Mouse (Mus musculus) embryo, embryonic 9.5 days (tissue): ENCODE results near the gene Crtc1.

Experiments used
- DNase-seq: peaks from one replicate; pipeline ENCODE4 v3.0.0-alpha.2; 2017; ENCODE audit errors: extremely low spot score

Crtc1 gene

GRCm38 (mm10) chr8:70389678-70390077, 49.7 kb downstream of the Crtc1 start:
- no peak for DNase-seq

DNA sequence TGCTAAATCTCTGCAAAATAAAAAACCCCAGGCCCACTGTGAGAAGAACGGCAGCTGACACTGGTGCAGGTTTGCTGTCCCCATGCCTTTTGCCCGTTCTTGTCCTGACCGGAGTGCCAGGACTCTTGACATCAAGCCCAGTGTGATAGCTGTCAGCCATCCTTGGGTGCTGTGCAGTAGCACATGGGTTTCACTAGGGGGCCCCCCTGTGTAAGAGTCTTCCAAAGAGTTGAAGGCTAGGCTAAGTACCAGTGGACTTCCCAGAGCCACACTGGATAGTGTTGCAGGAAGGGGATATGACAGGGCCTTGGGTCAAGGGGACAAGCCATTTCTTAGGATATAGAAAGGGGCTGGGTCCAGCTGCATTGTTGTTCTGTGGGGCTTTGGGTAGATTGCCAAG, 56.1 kb downstream of the Crtc1 start:
- peak; percentile 53 for DNase-seq

- DNase-seq: no peak
These were observed 59.3 kb downstream of the Crtc1 start for GRCm38 (mm10) chr8:70380069-70380468.

- DNase-seq: no peak
These were observed 62.3 kb downstream of the Crtc1 start for GRCm38 (mm10) chr8:70377049-70377448.

GRCm38 (mm10) chr8:70376275-70376741, 63.1 kb downstream of the Crtc1 start:
- no peak for DNase-seq

DNA sequence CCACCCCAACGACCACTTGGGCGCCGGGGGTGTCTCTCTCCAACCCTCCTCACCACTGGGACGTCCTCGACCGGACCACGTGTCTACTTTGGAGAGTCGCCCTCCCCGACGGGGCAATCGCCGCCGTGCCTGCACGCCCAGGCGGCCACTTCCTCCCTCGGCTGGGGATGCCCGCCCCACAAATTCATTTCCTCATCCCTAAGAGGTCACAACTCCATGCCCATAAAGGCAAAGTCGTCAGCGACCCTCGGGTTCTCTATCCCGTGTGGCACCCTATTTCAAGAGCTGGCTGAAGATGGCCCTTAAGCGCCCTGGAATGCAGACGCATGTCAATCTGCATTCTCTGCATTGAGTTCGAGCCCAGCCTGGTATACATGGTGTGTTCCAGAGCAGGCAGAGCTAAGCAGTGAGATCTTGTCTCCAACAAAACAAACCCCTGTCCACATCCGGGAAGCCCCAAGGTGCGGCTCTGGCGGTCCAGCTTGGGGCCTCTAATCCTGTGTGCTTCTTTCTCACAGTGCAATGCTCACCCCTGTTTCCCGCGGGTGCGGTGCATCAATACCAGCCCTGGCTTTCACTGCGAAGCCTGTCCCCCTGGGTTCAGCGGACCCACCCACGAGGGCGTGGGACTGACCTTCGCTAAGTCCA, 64.0 kb downstream of the Crtc1 start:
- peak; percentile 25 for DNase-seq

- peak; percentile 77 for DNase-seq
These were observed 65.0 kb downstream of the Crtc1 start for GRCm38 (mm10) chr8:70374318-70374927.

DNA sequence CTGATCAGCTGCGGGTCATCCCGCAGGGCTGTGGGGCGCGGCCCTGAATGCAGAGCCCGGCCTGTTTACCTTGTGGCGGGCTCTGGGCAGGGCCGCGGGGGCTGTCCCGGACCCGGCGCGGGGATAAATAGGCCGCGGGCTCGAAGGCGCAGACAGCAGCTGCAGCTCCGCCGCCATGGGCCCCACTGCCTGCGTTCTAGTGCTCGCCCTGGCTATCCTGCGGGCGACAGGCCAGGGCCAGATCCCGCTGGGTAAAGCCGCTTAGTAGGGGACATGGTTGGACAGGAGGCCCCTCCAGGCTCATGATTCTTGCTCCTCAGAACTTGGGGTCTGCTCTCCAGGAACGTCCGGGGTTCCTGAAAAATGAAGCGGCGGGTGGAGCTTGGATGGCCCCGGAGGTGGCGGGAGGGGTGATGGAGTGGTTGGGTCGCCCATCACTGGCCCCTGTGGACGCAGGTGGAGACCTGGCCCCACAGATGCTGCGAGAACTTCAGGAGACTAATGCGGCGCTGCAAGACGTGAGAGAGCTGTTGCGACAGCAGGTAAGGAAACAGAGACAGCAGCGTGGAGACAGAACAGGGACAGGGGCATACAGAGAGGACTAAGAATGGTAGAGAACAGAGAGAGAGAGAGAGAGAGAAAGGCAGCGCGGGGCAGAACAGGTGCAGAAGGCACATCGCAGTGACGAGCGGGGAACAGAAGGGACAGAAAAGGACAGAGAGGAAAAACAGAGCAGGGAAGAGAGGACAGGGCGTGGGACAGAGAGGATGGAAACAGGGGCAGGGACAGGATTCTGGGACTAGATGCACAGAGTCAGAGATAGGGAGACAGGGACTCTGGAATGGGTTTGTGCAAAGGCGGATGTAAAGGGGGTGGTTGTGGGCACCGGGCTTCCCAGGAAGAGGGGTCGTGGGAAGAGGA, 65.7 kb downstream of the Crtc1 start, which contains the start of gene Comp:
TSS of gene Comp (plus strand) at position 162 of the 921 bp plus-strand sequence.
- DNase-seq: no peak

GRCm38 (mm10) chr8:70371951-70372350, 67.4 kb downstream of the Crtc1 start:
- DNase-seq: no peak

DNA sequence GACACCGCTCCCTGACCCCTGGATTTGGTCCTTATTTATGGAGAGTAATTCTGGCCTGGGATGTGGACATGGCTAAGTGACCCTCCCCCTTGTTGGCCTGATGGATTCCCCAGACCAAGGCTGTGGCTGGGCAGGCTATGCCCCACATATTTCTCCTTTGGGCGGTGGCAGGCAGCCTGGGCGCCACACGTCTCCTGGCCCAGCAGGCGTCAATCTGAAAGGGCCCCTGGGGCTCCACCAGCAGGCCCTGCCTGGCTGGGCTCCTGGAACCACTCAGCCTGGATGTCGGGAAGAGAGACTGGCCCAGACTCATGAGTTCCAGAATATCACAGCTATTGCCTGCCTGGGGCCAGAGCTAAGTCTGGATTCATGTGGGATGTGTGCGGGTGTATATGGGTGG, 68.9 kb downstream of the Crtc1 start:
- no peak for DNase-seq

DNA sequence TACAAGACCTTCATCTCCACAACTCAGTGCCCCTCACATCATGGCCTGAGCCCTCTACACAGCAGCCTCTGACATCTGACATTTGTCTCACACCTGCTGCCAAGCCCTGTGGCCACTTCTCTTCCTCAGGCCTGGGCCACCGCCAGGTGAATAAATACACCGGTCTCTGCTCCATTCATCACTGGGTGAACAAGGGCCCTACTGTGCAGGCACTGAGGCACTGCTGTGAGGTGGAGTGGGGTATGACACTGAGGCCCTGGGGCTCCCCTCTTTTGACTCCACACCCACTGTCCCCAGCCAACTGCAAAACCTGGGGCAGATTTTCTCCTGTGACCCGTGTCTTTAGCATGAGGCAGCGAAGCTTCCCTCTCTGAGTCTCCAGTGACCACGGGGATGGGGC, 72.8 kb downstream of the Crtc1 start:
- DNase-seq: no peak

GRCm38 (mm10) chr8:70364066-70364465, 75.3 kb downstream of the Crtc1 start:
- DNase-seq: no peak

DNA sequence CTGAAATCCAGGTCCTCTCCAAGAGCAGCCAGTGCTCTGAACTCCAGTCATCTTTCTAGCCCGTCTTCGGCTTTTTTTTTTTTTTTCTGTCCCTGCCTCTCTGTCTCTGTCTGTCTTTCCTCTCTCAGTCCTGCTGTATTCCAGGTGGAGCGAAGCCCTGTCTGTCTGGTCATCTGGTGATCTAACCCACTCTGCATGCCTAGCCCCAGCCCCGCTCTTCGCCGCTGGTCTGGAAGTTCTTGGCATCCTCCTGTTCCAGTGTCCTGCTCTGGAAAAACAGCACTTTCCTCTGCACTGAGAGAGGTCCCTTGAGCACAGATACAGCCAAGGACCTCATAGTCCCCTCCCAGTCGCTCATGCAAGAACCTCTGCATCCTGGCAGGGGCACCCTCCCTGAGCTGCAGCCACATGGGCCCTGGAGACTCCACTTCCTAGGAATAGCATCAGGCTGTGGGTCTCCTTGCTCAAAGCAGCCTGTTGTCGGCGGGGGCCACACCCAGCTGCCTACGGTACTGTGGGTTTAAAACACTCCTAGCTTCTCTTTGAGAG, 77.8 kb downstream of the Crtc1 start:
- DNase-seq: no peak

- peak; percentile 39 for DNase-seq
These were observed 78.6 kb downstream of the Crtc1 start for GRCm38 (mm10) chr8:70360769-70361168.

- no peak for DNase-seq
These were observed 80.0 kb downstream of the Crtc1 start for GRCm38 (mm10) chr8:70359411-70359810.

DNA sequence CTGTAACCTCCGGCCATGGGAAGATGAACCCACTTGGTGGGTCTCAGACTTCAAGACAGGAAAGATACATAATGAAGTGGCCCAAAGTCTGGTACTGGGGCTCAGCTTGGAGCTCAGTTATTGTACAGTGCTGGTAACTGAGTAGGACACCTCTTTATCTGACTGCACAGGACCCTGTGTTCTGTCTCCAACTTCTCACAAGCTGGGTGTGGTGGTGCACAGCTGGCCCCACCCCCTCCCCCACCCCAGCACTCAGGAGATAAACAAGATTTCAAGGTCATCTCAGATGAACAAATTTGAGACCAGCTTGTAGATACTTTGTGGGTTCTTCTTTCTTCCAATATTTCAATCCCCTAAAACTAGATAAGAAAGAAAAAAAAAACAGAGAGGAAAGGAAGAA, 83.3 kb downstream of the Crtc1 start:
- no peak for DNase-seq

DNA sequence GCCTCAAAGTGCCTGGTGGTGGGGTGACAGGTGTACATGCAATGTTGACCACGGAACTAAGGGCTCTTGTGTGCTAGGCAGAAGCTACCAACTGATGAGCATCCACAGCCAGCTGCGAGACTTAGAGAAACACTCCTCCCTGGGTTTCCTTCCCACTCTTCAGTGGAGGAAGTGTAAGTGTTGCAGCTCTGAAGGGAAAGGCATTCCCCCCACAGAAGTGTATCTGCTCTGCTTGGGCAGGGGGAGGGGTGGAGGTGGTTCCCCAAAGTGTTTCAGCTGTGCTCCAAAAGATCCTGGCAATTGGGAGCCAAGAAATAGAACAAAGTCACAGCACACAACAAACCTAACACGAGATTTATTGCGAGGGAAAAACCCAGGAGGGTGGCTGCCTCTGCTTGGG, 85.4 kb downstream of the Crtc1 start:
- no peak for DNase-seq

DNA sequence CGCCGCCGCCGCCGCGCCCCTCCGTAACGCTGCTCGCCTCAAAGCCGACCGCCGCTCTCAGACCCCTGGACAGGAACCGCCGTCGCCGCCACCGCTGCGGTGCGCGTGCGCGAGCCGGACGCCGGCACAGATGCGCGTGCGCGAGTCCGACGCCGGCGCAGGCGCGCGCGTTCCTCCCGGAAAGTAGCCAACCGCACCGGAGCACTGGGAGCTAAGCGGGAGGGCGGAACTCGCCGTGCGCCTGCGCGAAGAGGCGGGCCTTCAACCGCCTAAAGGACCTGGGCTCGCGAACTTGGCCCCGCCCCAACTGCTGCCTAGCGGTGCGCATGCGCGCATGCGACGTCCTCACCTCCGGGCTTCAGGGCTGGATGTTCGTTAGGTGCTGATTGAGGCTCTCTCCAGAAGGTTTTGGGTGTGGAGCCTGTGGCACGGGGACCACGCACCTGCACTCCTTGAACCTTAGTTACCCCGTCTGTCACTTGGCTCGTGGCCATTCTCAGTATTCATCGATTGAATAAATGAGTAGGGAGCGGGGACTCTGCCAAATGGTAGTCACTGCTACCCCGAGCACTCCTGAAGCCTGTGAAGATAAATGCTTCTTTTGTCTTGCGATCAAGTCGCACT, 86.1 kb downstream of the Crtc1 start, which contains the start of gene Upf1:
TSS of gene Upf1 (minus strand) at position 85 of the 624 bp plus-strand sequence.
- DNase-seq: peak; percentile 98

DNA sequence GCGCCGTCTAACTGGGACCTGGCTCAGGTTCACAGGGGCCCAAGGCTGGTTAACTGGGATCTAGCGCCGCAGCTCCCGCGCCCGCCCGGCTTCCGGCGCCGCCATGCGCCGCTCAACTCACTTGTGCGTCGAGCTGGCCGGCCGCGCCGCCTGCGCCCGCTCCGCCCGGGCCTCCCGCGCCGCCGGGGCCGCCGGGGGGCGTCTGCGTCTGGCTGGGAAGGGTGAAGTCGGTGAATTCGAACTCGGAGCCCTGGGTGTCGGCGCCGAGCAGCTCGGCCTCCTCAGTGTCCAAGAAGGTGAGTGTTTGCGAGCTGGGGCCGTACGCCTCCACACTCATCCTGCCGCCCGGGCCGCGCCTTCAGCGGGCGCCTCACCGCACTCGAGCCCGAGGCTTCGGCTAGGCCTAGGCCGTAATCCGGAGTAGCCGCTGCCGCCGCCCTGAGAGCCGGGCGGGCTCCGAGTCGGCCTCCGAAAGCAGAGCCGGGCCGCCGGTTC, 86.7 kb downstream of the Crtc1 start:
- DNase-seq: no peak

DNA sequence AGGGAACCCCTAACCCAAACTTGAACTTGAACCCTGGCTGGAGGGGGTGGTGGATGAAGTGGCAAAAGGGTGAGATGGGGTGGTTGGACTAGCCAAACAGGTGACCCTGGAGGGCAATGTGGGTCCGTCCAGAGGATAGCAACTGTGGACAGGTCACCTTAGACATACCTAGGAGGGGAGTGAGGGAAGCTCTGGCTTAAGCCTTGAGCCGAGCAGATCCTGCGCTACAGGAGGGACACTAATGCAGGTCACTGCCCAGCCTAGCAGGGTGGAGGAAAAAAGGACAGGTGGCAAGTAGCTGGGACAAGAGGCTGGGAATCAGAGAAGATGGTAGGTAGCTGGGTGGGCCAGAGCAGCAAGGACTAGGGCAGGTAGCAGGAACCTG, 87.4 kb downstream of the Crtc1 start:
- no peak for DNase-seq
